Mouse (Mus musculus): ENCODE data around the gene Olfr282.
"Not testable (repeated sequence)": the region's sequence is repeated elsewhere in the genome, so short reads cannot be mapped to it uniquely, and the experiment has no call there.

Gene Olfr282

DNA sequence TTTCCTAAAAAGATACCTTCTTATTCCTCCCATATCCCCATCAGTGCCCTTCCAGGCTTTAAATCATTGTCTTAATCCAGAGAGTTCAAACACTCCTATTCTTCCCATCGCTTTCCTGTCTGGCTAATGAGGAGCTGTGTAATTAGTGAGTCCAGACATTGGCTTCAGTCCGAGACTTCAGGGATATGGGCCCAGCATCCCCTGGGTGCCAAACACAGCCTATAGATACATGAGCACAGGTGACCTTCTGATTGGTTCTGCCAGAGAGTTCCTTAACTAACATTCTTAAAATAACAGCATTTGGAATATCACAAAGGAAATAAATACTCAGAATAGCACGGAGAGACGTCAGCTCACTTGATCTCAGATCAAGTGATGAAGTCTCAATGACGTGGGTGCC, at the start of gene Olfr282:
Gene Olfr282 (plus strand): TSS at position 301 of the 400 bp plus-strand sequence.
- not testable (repeated sequence) for DNase-seq (ENCODE audit: low spot score in 2 of 2)

GRCm38 (mm10) chr15:98387621-98388020, 43.4 kb upstream of the Olfr282 start:
- DNase-seq (ENCODE audit: low spot score in 2 of 2): no peak

DNA sequence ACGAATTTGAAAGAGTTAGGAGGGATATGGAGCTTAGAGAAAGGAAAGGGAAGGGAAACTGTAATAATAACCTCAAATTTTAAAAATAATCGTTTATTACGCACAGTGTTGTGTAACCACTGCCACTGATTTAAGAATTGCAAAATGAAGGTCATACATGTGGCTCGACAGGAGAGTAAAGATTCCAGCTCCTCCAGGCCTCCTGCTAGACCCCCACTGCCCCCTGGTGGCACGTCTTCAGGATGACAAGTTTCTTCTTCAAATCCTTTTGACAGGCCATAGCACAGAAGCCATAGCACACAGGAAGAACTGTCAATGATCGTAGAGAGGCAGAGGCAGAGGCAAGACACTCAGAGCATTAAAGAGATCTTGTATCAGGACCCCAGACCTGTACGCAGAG, 41.2 kb upstream of the Olfr282 start:
- DNase-seq (ENCODE audit: low spot score in 2 of 2): peak; percentile 49 to 66

DNA sequence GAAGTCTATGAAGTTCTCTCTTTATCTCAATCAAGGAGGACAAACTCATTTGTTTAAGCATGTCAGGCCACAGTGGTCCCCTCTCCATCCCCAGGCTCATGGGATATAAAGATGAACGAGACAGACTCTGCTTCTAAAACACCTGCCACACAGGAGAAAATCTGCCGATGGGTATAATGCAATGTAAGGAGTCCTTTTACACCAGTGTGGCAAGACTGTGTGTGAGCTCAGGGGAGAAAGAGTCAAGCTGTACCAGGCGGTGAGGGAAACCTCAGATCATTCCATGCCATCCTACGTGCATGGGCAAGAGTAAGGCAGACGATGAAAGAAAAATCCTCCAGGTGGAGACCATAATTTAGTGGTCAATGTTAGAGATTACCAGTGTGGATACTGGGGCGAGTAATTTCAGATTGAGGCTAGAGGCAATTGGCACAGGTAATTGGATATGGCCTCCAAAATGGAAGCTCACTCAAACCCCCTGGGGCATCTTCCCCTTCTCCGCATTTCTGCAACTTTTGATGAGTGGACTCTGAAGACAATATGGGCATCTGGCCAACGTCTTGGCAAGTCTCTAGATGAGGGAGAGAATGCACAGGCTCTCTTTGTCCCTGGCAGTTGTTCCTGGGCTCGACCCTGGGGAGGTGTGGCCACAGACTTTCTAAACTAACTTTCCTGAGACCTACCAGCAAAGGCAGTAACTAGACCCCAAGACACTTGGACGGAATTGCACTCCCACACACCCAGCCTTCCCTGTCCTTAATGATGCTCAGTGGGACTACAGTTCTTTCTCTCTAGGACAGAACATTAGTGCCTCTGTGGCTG, 39.7 kb upstream of the Olfr282 start:
- no peak for DNase-seq (ENCODE audit: low spot score in 2 of 2)

GRCm38 (mm10) chr15:98391903-98392187, 39.2 kb upstream of the Olfr282 start:
- no peak for DNase-seq (ENCODE audit: low spot score in 2 of 2)

DNA sequence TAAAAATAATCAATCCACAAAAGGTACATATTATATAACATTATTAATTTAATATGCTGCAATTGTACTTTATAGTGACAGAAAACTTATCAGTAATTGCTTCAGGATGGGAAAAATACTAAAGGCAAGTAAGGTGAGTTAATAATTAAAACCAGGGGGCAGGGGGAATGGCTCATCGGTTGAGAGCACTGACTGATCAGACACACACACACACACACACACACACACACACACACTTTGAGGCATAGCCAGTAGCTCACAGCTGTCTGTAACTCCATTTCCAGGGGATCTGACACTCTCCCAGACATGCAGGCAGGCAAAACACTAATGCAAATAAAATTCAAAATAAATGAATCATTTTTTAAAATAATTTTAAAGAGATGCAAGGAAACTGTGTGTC, 33.9 kb upstream of the Olfr282 start:
- no peak for DNase-seq (ENCODE audit: low spot score in 2 of 2)

DNA sequence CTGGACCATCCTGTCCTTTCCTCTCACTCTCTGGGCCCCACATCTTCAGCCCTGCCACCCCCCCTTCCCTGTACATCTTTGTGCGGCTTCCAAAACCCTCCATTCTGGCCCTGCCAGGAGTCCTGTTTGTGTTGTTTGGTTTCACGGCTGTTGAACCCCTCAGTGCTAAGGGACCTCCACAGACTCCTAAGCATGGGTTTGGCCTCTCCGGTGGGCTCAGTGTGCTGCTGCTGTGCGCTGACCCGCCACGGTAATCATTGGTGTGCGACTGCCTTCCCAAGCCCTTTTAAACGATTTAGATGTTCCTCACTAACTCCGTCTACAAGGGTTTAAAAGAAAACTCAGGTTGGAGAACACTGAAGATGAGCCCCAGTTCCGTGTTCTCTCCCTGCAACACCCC, 28.7 kb upstream of the Olfr282 start:
- no peak for DNase-seq (ENCODE audit: low spot score in 2 of 2)

- no peak for DNase-seq (ENCODE audit: low spot score in 2 of 2)
Observed at GRCm38 (mm10) chr15:98408406-98409060, 22.5 kb upstream of the Olfr282 start.

DNA sequence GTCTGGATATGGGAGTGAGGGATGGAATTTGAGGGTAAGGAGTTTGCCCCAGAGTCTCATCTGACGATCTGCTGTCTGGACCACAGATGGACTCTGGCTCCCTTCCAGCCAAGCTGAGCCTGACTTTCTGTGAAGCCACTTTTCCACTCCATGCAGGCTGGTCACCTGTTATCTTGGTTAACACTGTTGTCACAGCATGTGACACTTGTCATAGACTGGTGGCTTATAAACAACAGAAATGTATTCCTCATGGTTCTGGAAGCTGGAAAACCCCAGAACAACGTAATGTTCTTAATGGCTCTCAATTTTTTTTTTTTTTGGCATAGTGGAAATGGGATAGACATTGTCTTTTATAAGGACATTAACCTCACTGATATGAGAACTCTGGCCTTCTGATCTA, 21.4 kb upstream of the Olfr282 start:
- DNase-seq (ENCODE audit: low spot score in 2 of 2): no peak

DNA sequence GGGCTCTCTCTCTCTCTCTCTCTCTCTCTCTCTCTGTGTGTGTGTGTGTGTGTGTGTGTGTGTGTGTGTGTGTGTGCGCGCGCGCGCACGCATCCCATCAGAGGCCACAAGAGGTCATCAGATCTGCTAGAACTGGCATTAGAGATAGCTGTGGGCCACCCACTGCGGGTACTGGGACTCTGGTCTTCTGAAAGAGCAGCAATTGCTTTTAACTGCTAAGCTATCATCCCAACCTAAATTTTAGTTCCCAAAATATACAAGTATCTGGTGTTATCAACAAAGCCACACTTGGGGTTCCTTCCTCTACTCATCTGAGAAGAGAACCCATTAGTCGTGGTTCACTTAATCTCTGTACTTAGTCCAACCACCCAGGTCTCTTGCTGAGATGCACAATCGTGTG, 20.8 kb upstream of the Olfr282 start:
- DNase-seq (ENCODE audit: low spot score in 2 of 2): no peak

- DNase-seq (ENCODE audit: low spot score in 2 of 2): no peak
Observed at GRCm38 (mm10) chr15:98415996-98416395, 15.0 kb upstream of the Olfr282 start.

- not testable (repeated sequence) for DNase-seq (ENCODE audit: low spot score in 2 of 2)
Observed at GRCm38 (mm10) chr15:98416802-98417201, 14.2 kb upstream of the Olfr282 start.

GRCm38 (mm10) chr15:98417285-98417684, 13.7 kb upstream of the Olfr282 start:
- not testable (repeated sequence) for DNase-seq (ENCODE audit: low spot score in 2 of 2)

DNA sequence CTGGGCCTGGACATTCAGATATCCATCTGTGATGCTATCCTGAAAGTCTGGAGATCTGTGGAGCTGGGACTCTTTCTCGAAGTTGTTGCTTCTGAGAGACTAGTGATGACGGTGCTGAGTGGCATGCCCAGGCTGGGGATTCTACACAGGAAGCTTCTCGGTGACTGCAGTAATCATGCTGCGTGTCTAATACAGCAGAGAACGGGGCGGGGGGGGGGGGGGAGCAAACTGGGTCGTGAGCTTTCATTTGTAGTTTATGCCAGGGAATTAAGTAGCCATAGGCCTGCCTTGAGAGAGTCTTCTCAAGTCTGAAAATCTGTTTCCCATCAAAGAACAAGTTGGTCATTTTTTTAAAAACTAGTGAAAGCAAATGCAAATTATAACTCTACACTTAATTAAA, 12.9 kb upstream of the Olfr282 start:
- DNase-seq (ENCODE audit: low spot score in 2 of 2): no peak

DNA sequence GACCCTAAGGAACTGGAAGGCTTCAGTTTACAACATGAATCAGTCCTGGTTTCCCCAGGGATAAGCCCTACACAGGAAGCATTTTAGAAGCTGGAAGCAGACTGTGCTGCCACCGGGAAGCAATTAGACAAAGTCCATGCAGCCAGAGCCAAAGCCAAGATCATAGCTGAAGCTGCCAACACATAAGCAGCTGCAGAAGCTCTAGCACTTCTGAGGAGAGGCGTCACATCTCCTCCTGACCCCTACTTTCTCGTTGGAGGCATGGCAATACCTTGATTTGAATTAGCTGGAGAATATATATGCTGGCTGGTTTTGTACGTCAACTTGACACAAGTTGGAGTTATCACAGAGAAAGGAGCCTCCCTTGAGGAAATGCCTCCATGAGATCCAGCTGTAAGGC, 10.1 kb upstream of the Olfr282 start:
- DNase-seq (ENCODE audit: low spot score in 2 of 2): no peak

- DNase-seq (ENCODE audit: low spot score in 2 of 2): no peak
Observed at GRCm38 (mm10) chr15:98424326-98424725, 6.7 kb upstream of the Olfr282 start.

DNA sequence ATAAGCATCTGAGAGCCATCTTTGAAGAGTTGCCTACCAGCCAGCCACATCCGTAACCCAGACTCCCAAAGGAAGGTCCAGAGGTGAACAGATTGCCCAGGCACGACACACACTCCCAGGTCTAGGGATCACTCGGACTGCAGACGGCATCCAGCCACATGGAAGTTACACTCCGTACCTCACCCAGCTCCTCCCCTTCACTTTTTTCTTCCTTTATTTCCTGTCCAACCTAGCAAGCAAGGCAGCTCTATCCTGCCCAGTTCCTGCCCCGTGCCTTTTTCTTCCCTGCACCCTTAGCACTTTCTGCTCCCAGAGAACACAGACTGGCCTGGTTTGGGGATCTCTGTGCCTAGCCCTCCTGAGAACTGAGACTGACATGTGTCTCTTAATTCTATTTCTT, 6.3 kb upstream of the Olfr282 start:
- no peak for DNase-seq (ENCODE audit: low spot score in 2 of 2)

DNA sequence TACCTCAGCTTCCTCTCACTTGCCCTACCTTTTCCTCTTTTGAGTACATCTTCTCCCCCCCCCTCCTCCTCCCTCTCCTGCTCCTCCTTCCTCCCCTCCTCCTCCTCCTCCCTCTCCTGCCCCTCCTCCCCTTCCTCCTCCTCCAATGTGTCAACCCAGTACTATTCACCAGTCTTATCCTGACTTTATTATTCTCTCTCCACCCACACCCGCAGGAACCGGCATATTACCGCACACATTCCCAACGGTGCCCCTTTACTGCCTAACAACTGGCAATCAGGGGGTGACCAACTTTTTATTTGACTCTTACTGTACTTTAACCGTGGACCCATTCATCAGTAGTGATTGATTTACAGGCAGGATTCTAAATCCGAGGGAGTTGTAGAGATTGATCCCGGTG, 5.8 kb upstream of the Olfr282 start:
- DNase-seq (ENCODE audit: low spot score in 2 of 2): no peak

DNA sequence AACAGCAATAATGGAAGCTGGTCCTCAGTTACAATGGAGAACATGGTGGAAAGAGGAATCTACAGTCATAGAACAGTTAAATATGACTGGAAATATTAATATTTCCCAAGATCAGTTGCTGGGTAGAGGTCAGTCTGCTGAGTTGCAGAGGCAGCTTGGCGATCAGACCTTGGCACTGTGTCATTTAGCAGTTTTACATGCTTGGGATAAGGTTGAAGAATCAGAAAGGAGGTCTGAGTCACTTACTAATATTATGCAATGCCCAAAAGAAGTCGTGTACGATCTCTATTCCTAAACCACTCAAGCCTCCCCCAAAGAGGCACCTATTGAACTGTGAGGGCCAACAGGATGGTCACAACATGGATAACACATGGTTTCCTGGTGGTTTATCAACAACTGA, 13.5 kb downstream of the Olfr282 start:
- DNase-seq (ENCODE audit: low spot score in 2 of 2): no peak

DNA sequence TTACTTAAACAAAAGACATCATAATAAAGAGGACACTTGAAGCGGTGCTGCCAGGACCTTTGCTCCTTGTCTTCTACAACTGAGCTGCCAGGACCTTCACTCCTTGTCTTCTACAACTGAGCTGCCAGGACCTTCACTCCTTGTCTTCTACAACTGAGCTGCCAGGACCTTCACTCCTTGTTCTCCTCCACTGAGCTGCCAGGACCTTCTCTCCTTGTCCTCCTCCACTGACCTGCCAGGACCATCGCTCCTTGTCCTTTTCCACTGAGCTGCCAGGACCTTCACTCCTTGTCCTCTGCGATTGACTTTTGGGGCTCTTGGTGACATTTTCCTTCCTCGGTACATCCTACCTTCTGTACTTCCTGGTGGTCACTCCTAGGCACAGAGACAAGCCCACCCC, 17.5 kb downstream of the Olfr282 start:
- no peak for DNase-seq (ENCODE audit: low spot score in 2 of 2)

GRCm38 (mm10) chr15:98452288-98452687, 21.3 kb downstream of the Olfr282 start, which contains the start of gene Olfr281:
Gene Olfr281 (plus strand): TSS chr15:98452588.
- DNase-seq (ENCODE audit: low spot score in 2 of 2): no peak

GRCm38 (mm10) chr15:98469596-98469995, 38.6 kb downstream of the Olfr282 start, which contains the start of gene OR5BS1P:
Gene OR5BS1P (plus strand): TSS chr15:98469896.
- no peak for DNase-seq (ENCODE audit: low spot score in 2 of 2)

DNA sequence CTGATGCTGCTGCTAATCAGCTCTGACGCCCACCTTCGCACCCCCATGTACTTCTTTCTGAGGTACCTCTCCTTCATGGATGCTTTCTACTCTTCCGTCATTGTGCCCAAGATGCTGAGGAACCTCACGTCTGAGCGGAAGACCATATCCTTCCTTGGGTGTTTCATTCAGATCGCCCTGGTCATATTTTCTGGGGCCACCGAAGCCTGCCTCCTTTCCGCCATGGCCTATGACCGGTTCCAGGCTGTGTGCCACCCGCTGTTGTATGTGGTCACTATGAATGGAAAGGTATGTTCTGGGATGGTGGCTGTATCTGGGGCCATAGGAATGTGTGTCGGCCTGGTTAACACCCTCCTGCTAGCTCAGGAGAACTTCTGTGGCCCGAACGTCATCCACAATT, 40.5 kb downstream of the Olfr282 start:
- no peak for DNase-seq (ENCODE audit: low spot score in 2 of 2)

All from urinary bladder, adult 18-20 months (tissue).